Mouse (Mus musculus) left cerebral cortex, adult 11 months (tissue): ENCODE results near the gene Olfr631.
"Not testable (repeated sequence)": the region's sequence is repeated elsewhere in the genome, so short reads cannot be mapped to it uniquely, and the experiment has no call there.

Source experiments
- DNase-seq: peaks from one replicate; pipeline ENCODE4 v3.0.0; 2022; ENCODE audit warnings: low spot score

The Olfr631 gene

GRCm38 (mm10) chr7:103928525-103928924, at the start of gene Olfr631:
Gene Olfr631, plus strand, starts transcription at chr7:103928825.
- DNase-seq, result no peak

GRCm38 (mm10) chr7:103886152-103886551, 42.5 kb upstream of the Olfr631 start, which contains the start of gene Olfr66:
Gene Olfr66, minus strand, starts transcription at chr7:103886252.
- no peak for DNase-seq

DNA sequence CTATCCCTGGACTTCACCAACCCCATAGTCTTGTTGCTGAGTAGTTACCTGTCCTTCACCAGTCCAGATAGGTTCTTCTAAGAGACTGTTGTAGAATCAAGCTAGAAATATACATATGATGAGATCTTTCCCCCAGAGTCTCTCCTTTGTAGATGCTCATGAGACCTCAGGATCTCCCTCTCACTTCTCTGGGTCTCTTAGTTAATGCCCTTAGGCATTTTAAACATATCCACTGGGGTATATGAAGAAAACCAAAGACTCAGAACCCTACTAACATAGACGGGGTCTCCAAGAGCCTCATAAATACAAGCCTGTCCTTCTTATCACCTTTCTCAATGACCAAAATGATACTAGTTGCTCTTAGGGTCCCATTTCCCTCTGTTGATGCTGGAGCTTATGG, 34.2 kb upstream of the Olfr631 start, which contains the start of gene Olfr64:
Gene Olfr64 (minus strand): TSS at position 101 of the 400 bp plus-strand sequence.
- no peak for DNase-seq

DNA sequence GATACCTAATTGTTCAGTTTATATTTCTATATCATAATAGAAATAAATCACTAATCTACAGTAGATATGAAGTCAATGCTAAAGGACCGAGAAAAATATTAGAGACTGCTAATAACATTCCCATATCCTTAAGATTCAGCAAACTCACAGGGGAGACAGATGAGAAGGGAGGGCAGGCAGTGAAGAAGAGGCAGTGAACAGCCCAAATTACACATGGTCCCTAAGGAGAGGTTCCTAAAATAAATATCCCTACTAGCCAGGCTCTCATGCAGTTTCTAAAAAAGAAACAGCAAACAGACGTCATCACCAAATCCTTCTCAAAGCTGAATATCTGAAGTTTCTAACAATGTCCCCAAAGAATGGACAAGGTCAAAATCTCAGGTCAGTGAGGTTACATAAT, 25.4 kb upstream of the Olfr631 start, which contains the start of gene Olfr65:
Gene Olfr65 (plus strand): TSS at position 301 of the 400 bp plus-strand sequence.
- DNase-seq, result no peak

DNA sequence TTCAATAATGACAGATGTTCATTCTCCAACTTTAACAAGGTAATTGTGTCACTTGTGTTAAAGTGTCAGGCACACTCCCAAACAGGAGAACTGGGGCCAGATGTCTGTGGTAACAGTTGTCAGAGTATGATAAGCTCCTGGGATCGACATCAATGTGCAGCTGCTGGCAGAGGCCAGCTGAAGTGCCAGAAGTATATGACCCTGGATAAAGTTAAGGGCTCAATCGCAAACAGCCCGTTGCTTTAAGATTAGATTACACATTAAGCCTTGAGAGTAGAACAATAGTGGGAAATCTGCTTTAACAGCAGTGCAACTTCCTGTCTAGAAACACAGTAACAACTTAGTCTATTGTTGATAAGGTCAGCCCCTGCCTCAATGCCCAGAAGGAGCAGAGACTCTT, 18.6 kb upstream of the Olfr631 start:
- DNase-seq, result no peak

DNA sequence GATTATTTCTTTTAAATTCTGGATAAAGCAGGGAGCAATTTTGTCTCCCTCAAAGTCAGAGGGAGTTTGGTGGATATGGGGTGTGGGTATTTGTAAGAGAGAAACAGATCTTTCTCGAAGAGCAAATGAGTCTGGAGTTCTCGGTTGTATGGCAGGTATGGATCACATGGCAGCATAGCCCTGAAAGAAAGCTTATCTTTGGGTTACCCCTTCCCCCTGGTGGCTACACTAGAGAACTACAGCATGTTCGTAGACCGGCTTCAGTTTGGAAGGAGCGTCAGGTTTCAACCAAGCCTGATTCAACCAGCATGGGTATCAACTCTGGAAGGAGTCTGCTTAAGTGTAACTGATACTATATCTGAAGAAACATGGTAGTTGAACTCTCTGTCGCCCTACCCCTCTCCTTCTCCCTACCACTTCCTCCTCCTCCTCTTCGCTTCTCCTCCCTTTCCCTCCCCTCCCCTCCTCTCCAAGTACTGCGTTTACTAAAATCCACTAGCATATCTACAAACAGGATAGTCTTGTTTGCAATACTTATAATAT, 15.6 kb upstream of the Olfr631 start:
- DNase-seq, result no peak

- DNase-seq, result no peak
These were observed 13.3 kb upstream of the Olfr631 start for GRCm38 (mm10) chr7:103915338-103915737.

GRCm38 (mm10) chr7:103934264-103934663, 5.6 kb downstream of the Olfr631 start, which contains the start of gene Olfr632:
Gene Olfr632, plus strand, starts transcription at chr7:103934347.
- no peak for DNase-seq

- DNase-seq, result no peak
These were observed 14.1 kb downstream of the Olfr631 start for GRCm38 (mm10) chr7:103942730-103943129.

GRCm38 (mm10) chr7:103944137-103944536, 15.5 kb downstream of the Olfr631 start, which contains the start of gene Olfr633:
Gene Olfr633, plus strand, starts transcription at chr7:103944437.
- no peak for DNase-seq

GRCm38 (mm10) chr7:103966873-103967272, 38.2 kb downstream of the Olfr631 start:
- not testable (repeated sequence) for DNase-seq

- no peak for DNase-seq
These were observed 42.2 kb downstream of the Olfr631 start, which contains the start of gene Olfr635 for GRCm38 (mm10) chr7:103970852-103971251. Gene Olfr635, plus strand, starts transcription at chr7:103971152.

DNA sequence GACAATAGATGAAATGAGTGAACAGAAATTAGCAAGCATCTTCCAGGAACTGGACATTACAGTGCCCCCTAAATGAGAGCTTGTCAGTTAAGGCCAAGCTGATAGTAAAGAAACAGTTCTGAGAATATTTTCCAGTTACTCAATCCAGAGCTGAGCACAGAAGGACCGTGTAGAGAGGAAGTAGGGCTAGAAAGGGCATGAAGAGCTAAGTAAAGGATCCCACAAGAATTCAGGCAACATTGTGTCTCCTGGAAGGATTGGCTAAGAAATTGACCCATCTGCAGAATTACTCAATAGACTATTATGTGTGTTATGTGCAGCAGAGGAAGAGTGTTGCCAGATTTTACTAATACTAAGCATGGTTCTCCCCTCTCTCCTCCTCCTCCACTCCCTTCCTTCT, 43.2 kb downstream of the Olfr631 start:
- no peak for DNase-seq
